Mouse (Mus musculus): Measurements from ENCODE around the gene Tctn3. TPM values are rescaled to one million over a fixed set of nuclear protein-coding genes. Genes with fewer than 3 reads are reported as not detected.

The Tctn3 gene
- polyA plus RNA-seq (2012; rRNA removed) = 17.0 and 22.3 TPM in 2 replicates
- 11.4 and 13.1 TPM in 2 replicates for polyA plus RNA-seq (2014; fragmentation: Nextera tagmentation; extraction: Ambion mirVana)

- Histone ChIP-seq H3K36me3 (ENCODE audit: control insufficient read depth, insufficient read depth, low read length) (peaks cover 19% of the 10 kb centered on the region), H3K9ac (ENCODE audit: low read depth, low read length, severe bottlenecking) (peak within 1 kb of the TSS; percentile 58), H3K27me3 (ENCODE audit: control insufficient read depth, insufficient read depth, low read length) (no peaks in the 10 kb centered on the region), H3K9me3 (ENCODE audit: control insufficient read depth, low read length) (no peaks in the 10 kb centered on the region), H3K4me1 (ENCODE audit: control insufficient read depth, insufficient read depth, low read length) (peaks cover 4% of the 10 kb centered on the region; the same call in 1 of the 2 replicates), H3K4me2 (replicated peaks; ENCODE audit: low read depth, low read length, severe bottlenecking) (peak within 1 kb of the TSS; percentile 67), H3K27ac (replicated peaks; ENCODE audit: low read depth, low read length) (no peak within 1 kb of the TSS), H3K4me3 (replicated peaks; ENCODE audit: low read length) (peak within 1 kb of the TSS; percentile 64)
- DNase-seq (ENCODE audit: low spot score) (peak; percentile 97), ATAC-seq (ENCODE audit: low FRiP score, low read depth) (peak; percentile 100)
- TF ChIP-seq POLR2A (IDR thresholded peaks at IDR 0.05; ENCODE audit: borderline replicate concordance, extremely low read depth, insufficient read depth, insufficient read length) = no peak
- WGBS = under 1% methylated on average over 42 of the region's 45 CpGs
Measured at GRCm38 (mm10) chr19:40611830-40612506, at the start of gene Tctn3, which contains the start of gene Entpd1. Tctn3 (minus strand) TSS chr19:40612233. Entpd1 (plus strand) TSS chr19:40612366.

- no peaks in the 10 kb centered on the region for H3K9me3 ChIP-seq (ENCODE audit: control insufficient read depth, low read length)
- DNase-seq (ENCODE audit: low spot score) (no peak), ATAC-seq (ENCODE audit: low FRiP score, low read depth) (no peak)
- 0 out of 2 replicates have a peak, but pooled peaks cover 6% of the 10 kb centered on the region for H3K27me3 ChIP-seq (ENCODE audit: control insufficient read depth, insufficient read depth, low read length)
- no peaks in the 10 kb centered on the region for H3K36me3 ChIP-seq (ENCODE audit: control insufficient read depth, insufficient read depth, low read length)
- no peak overlapping the region for H3K27ac ChIP-seq (replicated peaks; ENCODE audit: low read depth, low read length)
- 84% methylated on average over 2 of the region's 2 CpGs for WGBS
- peak overlapping the region; percentile 45; the same call in 1 of the 2 replicates for H3K4me2 ChIP-seq (replicated peaks; ENCODE audit: low read depth, low read length, severe bottlenecking)
- H3K9ac ChIP-seq (ENCODE audit: low read depth, low read length, severe bottlenecking) = no peak overlapping the region
- peaks cover 11% of the 10 kb centered on the region for H3K4me1 ChIP-seq (ENCODE audit: control insufficient read depth, insufficient read depth, low read length)
- peak overlapping the region; percentile 23; the same call in 1 of the 2 replicates for H3K4me3 ChIP-seq (replicated peaks; ENCODE audit: low read length)
- TF ChIP-seq POLR2A (IDR thresholded peaks at IDR 0.05; ENCODE audit: borderline replicate concordance, extremely low read depth, insufficient read depth, insufficient read length) = no peak
Measured at GRCm38 (mm10) chr19:40661108-40661507, 49.1 kb upstream of the Tctn3 start.

- H3K36me3 ChIP-seq (ENCODE audit: control insufficient read depth, insufficient read depth, low read length) = no peaks in the 10 kb centered on the region
- H3K4me2 ChIP-seq (replicated peaks; ENCODE audit: low read depth, low read length, severe bottlenecking) = peak overlapping the region; percentile 45
- H3K9me3 ChIP-seq (ENCODE audit: control insufficient read depth, low read length) = no peaks in the 10 kb centered on the region
- H3K4me3 ChIP-seq (replicated peaks; ENCODE audit: low read length) = peak overlapping the region; percentile 23
- TF ChIP-seq POLR2A (IDR thresholded peaks at IDR 0.05; ENCODE audit: borderline replicate concordance, extremely low read depth, insufficient read depth, insufficient read length) = no peak
- DNase-seq (ENCODE audit: low spot score) (no peak), ATAC-seq (ENCODE audit: low FRiP score, low read depth) (no peak)
- peaks cover 11% of the 10 kb centered on the region for H3K4me1 ChIP-seq (ENCODE audit: control insufficient read depth, insufficient read depth, low read length)
- peak overlapping the region; percentile 46 for H3K9ac ChIP-seq (ENCODE audit: low read depth, low read length, severe bottlenecking)
- H3K27ac ChIP-seq (replicated peaks; ENCODE audit: low read depth, low read length) = no peak overlapping the region; the same call in 1 of the 2 replicates
- 17% methylated on average over 9 of the region's 9 CpGs for WGBS
- H3K27me3 ChIP-seq (ENCODE audit: control insufficient read depth, insufficient read depth, low read length) = 0 out of 2 replicates have a peak, but pooled peaks cover 6% of the 10 kb centered on the region
Measured at GRCm38 (mm10) chr19:40660510-40660909, 48.5 kb upstream of the Tctn3 start.

GRCm38 (mm10) chr19:40659651-40660478 lies 47.8 kb upstream of the Tctn3 start:
- ATAC-seq (ENCODE audit: low FRiP score, low read depth) (no peak), DNase-seq (ENCODE audit: low spot score) (no peak)
- no peaks in the 10 kb centered on the region for H3K36me3 ChIP-seq (ENCODE audit: control insufficient read depth, insufficient read depth, low read length)
- H3K4me1 ChIP-seq (ENCODE audit: control insufficient read depth, insufficient read depth, low read length) = peaks cover 11% of the 10 kb centered on the region
- peak overlapping the region; percentile 46 for H3K9ac ChIP-seq (ENCODE audit: low read depth, low read length, severe bottlenecking)
- peak overlapping the region; percentile 45 for H3K4me2 ChIP-seq (replicated peaks; ENCODE audit: low read depth, low read length, severe bottlenecking)
- H3K9me3 ChIP-seq (ENCODE audit: control insufficient read depth, low read length) = no peaks in the 10 kb centered on the region
- H3K27ac ChIP-seq (replicated peaks; ENCODE audit: low read depth, low read length) = no peak overlapping the region
- peak overlapping the region; percentile 23 for H3K4me3 ChIP-seq (replicated peaks; ENCODE audit: low read length)
- 1% methylated on average over 16 of the region's 16 CpGs for WGBS
- no peak for TF ChIP-seq POLR2A (IDR thresholded peaks at IDR 0.05; ENCODE audit: borderline replicate concordance, extremely low read depth, insufficient read depth, insufficient read length)
- 0 out of 2 replicates have a peak, but pooled peaks cover 6% of the 10 kb centered on the region for H3K27me3 ChIP-seq (ENCODE audit: control insufficient read depth, insufficient read depth, low read length)

- Histone ChIP-seq H3K9me3 (ENCODE audit: control insufficient read depth, low read length) (no peaks in the 10 kb centered on the region), H3K4me2 (replicated peaks; ENCODE audit: low read depth, low read length, severe bottlenecking) (no peak overlapping the region), H3K9ac (ENCODE audit: low read depth, low read length, severe bottlenecking) (no peak overlapping the region), H3K4me1 (ENCODE audit: control insufficient read depth, insufficient read depth, low read length) (peaks cover 11% of the 10 kb centered on the region), H3K27me3 (ENCODE audit: control insufficient read depth, insufficient read depth, low read length) (0 out of 2 replicates have a peak, but pooled peaks cover 6% of the 10 kb centered on the region), H3K27ac (replicated peaks; ENCODE audit: low read depth, low read length) (no peak overlapping the region), H3K4me3 (replicated peaks; ENCODE audit: low read length) (no peak overlapping the region), H3K36me3 (ENCODE audit: control insufficient read depth, insufficient read depth, low read length) (no peaks in the 10 kb centered on the region)
- no peak for TF ChIP-seq POLR2A (IDR thresholded peaks at IDR 0.05; ENCODE audit: borderline replicate concordance, extremely low read depth, insufficient read depth, insufficient read length)
- ATAC-seq (ENCODE audit: low FRiP score, low read depth) (no peak), DNase-seq (ENCODE audit: low spot score) (no peak)
- WGBS = 36% methylated on average over 5 of the region's 5 CpGs
Measured at GRCm38 (mm10) chr19:40658935-40659334, 46.9 kb upstream of the Tctn3 start.

Measured in limb, embryonic 14.5 days (tissue).